Mouse (Mus musculus) mature B cell (primary cell): Measurements from ENCODE around the gene Paxx.

Experiments
- in situ Hi-C: fragments of 300-500 bp; cut with MboI; formaldehyde crosslinking; loops from 2 replicates; pipeline ENCODE4 v1.14.3; 2019

Gene Paxx

DNA sequence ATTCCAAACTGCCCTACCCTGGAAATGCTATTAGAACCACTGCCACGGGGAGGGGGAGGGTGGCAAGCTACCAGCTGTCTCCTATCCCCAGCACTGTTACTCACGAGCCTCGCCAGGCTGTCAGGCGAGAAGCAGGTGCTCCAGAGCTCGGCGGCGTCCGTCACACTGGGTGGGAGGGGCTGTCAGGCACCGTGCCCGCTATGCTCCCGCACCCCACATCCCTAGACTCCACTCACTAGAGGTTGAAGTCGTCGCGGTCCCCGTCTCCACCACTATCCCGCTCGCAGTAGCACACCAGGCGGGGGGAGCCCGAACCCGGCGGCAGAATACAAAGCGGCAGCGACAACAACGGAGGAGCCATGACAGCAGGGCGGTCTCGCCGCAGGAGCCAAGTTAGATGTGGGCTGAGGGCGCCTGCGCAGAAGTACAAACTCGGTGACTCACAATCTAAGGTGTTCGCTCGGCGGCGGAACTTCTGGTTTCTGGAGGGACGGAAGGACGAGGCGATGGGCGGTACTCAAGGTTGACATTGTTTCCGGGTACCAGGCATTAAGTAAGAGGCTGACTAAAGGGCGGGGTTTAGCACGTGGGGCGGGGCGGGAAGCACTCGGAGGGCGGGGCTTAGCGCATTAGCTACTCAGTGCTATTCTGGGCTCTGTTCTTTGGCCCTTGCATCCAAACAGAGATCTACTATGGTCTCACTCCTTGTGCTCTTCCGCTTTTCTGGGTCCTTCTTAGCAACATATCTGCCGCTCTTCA, at the start of gene Paxx:
Gene Paxx (minus strand): TSS at position 544 of the 759 bp plus-strand sequence.
- in situ Hi-C loops = no loop called here

DNA sequence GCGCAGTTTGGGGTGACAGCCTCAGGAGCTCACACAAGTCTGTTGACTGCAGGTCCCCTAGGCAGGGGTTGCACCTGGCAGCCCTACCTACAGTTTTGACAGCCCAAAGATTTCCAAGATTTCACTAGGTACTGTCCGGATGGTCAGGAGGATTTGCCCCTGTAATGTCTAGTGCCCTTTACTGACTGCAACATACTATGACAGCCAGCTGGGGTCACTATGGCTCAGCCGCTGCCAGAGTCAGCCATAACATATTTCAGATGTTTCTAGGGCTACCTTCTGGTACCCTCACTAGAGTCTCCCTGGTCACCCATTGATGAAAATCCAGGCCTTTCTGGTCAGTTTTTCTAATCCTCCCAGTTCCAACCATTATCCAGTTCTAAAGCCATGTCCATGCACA, 49.0 kb upstream of the Paxx start:
- in situ Hi-C loops = no loop called here

DNA sequence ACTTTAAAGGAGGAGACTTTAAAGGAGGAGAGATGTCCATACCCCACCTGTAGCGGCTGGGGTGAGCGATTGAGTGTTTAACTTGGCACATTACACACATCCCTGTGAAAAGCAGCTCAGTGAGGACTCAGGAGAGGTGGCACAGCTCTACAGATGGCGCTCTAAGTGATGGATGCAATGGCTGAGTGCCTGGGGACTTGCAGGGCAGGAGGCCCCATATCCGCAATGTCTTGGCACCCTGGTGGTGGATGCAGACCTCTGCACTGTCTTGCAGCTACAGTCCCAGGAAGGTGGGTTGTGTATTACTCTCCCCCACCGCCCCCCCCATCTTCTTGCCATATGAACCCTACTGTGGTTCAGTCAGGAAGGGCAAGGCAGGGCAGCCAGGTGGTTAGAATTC, 46.1 kb upstream of the Paxx start:
- in situ Hi-C loops = no loop called here

DNA sequence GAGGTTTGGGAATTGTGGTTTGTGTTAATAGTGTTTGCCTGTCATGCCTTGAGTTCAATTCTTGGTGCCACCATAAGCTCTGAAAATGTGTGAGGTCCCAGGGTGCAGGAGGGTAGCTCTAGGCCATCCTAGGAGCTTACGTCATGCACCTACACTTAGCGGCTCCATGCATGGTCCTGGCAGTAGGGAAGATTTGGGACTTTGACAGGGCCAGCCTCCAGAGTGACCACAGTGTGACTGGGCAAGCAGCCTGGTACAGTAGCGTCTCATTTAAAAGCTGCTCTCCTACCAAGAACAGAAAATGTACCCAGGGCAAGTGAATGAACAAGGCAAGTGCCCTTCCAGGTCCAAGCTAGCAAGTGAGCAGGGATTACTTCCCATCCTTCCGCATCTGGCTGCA, 45.0 kb upstream of the Paxx start:
- in situ Hi-C loops = no loop called here

DNA sequence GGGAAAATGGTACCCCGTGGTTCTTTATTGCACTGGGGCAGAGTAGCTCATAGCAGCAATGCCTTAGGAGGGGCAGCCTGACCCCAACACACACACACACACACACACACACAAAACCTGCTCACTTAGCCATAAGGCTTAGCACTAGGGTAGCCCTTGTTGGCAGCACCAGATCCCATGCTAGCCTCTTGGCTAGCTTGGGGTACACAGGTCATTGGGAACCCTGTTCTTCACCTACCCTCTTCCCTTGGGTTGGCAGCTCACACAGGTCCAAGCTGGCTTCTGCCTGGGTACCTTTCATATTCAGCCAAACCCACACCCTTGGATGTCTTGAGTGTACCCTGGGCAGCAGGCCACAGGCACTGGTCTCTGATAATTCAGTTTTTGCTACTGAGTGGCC, 44.1 kb upstream of the Paxx start:
- in situ Hi-C loops = no loop called here

DNA sequence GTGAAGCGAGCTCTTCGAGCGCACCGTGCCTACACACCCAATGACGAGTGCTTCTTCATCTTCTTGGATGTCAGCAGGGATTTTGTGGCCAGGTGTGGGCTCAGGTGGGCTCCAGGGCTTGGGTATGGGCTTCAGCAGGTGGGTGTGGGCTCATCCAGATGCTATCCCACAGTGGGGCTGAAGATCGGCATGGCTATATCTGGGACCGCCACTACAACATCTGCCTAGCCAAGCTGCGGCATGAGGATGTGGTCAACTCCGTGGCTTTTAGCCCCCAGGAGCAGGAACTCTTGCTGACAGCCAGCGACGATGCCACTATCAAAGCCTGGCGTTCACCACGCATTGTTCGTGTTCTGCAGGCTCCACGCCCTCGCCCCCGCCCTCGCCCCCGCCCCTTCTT, 43.6 kb upstream of the Paxx start:
- in situ Hi-C loops = no loop called here

DNA sequence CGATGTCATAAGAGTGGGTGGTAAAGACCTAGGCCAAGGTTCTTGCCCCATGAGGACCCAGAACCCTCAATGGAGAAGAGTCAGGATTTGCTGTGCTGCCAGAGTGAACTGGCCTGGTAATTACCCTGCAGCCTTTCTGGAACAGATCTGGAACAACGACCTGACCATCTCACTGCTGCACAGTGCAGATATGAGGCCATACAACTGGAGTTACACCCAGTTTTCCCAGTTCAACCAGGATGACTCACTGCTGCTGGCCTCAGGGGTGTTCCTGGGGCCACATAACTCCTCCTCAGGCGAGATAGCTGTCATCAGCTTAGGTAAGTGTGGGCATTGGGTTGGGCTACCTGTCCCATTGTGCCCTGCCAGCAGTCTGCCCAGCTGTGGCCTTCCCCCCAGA, 41.8 kb upstream of the Paxx start:
- in situ Hi-C loops = no loop called here

DNA sequence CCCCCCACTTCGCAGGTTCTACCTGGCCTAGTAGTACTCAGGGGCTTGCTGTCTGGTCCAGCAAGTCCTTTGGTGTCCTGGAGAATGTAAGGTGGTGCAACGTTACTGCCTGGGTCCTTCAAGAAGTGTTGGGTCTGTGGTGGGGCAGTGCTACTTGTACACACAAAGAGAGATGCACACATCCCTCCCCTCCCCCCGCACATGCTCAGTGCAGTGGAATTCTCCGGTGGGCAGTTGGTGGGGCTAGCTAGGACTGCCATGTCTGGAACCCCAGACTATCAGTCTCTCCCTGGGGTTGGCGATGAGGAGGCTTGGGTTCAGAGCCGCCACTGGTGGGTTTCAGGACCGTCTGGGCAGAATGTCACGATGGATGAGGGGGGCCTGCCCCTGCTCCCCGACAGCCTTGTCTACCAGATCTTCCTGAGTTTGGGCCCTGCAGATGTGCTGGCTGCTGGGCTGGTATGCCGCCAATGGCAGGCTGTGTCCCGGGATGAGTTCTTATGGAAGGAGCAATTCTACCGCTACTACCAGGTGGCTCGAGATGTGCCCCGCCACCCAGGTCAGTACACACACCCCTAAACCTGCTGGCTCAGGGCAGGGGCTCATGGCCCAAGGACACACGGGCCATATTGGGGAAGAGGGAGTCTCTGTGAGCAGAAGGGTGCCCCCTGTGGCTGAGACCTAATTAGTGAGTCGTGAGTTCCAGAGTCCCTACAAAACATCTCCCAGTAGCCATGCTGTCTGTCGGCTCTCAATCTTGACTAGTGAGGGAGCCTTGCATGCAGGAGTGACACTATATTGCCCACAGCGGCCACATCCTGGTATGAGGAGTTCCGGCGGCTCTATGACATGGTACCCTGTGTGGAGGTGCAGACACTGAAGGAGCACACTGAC, 40.9 kb upstream of the Paxx start, which contains the start of gene C8g:
Gene C8g (minus strand): TSS at position 127 of the 894 bp plus-strand sequence.
- in situ Hi-C loops = no loop called here

DNA sequence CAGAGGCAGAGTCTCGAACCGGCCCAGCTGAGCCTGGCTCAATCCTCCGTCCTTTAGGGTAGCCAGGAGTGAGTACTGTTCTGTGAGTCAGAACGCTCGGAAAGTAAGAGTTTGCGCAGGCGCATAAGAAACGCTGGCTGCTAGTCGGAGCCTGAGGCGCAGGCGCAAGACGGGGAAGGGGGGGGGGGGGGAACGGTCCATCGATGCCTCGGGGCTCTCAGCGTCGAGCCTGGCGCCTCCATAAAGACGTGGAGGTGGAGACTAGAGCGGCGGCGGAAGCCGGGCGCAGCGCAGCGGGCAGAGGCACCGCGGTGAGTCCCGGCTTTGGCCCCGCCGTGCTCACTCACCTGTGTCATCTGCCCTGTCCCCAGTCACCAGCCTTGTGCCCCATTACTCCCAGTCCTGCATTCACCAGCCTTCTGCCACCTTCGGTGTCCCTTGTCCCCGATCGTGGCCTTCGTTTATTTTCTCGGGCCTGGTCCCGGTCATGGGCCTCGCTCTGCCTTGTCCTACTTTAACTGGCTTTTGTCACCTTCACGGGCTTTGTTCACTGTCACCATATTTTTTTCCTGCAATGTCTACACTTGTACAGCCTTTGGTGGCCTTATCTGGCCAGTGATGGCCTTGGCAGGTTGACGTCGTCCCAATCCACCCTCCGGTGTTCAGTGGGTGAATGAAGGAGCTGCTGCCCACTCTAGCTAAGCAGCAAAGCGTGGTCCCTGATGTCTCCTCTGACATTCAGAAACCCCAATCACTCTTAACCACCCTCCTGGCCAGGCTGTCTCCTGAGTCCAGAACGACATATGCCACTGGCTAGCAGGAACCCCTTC, 39.9 kb upstream of the Paxx start, which contains the start of gene Fbxw5:
Gene Fbxw5 (plus strand): TSS at position 175 of the 830 bp plus-strand sequence.
- in situ Hi-C loops = no loop called here

DNA sequence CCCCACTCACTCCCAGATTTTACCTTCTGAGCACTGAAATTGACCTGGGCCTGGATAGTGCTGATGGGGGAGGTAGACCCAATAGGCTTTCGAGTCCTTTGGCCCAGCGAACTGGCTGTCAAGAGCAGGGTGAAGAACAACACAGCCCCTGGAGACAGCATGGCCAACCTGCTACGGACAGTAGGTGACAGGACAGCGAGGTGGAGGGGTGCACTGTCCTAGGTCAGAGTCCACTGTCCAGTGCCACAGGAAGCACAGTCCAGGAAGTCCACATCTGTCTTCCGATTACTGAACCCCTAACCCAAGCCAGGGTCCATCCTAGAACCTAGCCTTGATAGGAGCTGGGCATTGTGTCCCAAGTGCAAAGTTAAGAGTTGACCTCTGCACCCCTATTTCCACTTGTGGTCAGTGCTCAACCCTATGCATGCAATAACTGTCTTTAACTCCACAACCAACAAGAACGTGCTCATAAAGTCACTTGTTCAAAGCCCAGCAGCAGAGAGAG, 39.2 kb upstream of the Paxx start:
- in situ Hi-C loops = no loop called here

DNA sequence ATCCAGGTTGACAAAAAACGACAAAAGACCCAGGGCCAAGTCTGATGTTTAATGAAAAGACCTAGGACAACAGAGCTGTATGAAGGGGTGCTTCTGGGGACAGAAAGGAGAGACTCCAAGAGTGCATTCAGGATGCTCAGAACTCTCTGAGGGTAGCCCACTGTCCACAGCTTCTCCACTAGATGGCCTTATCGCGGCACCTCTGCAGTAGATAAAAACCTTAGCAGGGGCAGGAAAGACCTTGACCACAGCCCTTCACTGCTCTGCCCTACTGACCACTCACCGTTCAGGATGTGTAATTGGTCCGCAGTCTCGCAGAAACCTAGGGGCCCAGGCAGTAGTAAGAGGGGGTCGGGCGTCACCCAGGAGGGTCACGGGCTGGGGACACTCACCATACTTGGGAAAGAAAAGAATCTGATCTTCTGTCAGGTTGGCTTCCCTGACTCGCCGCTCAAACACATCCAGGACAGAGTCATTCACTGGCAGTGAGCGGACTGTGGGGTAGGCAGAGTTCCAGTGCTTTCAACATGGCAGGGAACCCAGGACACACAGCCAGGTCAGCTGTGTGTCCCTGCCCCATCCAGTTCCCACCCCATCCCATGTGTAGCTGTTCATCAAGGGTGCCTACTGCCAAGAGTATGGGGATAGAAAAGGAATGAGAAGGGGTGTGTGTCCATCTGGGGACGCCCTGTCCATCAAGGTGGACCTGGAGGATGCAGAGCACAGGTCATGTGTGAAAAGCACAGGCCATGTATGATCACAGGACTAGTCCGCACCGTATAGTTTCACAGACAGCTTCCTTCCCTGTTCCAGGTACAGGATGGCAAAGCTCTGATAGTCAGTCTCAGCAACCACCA, 38.0 kb upstream of the Paxx start:
- in situ Hi-C loops = no loop called here

DNA sequence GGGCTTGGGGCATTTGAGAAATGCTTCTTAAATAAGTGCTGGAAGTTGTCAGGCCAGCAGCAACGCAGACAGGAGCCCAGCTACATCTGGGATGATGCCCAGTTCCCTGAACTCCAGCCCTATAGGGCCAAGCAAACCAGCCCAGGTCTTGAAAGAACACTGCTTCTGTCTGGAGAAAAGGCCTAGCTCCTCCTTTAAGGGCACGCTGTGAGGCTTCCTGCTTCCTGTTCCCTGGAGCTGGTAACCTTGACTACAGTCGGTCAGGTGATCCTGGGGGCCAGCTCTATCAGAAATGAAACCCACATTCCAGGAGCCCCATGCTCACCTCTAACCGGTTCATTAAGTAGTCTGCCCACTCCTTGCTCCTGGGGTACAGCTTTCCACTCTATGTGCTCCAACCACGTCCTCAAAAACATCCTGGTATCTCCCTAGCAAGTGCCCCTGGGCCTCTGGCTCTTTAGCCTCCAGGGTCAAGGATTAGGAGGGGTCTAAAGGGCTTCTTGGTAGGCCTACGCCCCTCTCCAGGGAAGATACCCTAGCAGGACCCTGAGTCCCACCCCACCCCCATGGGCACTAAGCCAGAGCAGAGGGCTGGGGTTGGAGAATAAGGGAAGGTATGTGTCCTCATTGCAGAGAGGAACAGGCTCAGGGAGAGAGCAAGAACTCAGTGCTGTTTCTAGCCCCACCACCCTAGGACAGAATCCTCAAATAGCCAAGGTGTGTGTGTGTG, 37.1 kb upstream of the Paxx start:
- in situ Hi-C loops = no loop called here

DNA sequence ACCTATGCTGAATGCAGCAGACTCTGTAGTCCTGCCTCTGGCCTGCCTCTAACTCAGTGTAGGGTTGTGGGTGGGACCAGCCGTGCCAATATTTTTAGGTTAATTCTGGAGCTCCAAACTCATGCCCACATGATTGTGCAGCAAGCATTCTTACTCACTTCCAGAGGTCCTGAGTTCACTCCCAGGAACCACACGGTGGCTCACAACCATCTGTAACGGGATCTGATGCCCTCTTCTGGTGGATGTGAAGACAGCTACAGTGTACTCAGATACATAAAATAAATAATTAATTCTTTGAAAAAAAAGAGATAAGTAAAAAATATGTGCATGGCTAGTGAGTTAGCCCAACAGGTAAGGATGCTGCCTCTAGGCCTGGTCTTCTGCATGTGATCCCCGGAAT, 35.6 kb upstream of the Paxx start:
- in situ Hi-C loops = no loop called here

DNA sequence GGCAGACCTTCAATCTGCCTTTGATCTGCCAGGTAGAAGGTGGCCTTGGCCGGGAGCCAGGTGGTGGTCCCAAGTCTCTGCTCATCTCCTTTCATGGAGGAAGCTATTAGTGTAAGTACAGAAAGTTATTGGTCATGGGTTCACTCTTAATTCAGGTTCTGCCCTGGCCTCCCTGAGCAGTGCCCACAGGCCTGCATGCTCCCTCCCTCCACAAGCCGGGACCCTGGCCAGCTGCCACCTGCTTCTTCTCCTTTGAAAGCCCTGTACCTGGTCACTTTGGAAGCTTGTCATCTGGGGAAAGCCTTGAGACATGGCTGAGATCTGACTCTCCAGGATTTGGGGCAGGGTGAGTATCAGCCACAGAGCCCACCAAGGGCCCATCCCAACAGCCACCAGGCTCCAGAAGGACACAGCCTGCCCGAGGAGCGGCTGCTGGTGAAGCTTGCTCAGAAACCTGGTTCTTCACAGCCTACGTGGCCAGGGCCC, 32.6 kb upstream of the Paxx start, which contains the start of gene Lcn12:
Gene Lcn12 (minus strand): TSS at position 436 of the 486 bp plus-strand sequence.
- in situ Hi-C loops = no loop called here

DNA sequence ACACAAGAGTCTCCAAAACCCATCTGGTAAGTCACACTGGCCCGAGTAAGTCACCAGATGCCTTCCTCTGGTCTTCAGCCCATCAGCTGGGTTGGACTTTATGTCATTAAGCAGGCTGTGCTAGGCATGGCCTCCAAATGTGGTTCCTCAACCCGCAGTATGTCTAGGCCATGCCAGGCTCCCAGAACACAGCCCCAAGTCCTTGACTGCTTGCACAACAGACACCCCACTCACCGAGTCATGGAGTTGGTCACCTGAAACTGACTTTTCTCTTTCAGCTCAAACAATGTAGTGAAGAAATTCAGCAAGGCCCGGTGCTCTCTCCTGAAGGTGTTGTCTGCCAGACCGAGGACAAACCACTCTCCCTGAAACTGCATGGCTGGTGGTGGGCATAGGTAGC, 32.1 kb upstream of the Paxx start:
- in situ Hi-C loops = no loop called here

DNA sequence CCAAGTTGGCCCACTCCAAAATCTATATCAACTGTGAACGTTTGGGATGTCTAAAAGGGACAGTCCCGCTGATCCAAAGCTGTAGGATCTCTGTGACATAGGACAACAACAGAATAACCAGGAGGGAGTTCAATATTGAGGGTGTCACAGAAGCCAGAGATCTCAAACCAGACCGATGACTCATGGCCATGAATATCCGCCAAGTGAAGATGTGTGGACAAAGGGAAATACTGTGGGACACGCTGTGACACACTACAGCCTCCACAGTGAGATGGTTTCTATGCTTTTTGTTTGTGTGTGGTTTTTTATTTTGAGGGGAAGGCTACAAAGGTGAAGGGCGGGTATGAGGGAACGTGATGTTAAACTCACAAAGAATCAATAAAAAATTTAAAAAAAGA, 27.8 kb upstream of the Paxx start:
- in situ Hi-C loops = no loop called here

DNA sequence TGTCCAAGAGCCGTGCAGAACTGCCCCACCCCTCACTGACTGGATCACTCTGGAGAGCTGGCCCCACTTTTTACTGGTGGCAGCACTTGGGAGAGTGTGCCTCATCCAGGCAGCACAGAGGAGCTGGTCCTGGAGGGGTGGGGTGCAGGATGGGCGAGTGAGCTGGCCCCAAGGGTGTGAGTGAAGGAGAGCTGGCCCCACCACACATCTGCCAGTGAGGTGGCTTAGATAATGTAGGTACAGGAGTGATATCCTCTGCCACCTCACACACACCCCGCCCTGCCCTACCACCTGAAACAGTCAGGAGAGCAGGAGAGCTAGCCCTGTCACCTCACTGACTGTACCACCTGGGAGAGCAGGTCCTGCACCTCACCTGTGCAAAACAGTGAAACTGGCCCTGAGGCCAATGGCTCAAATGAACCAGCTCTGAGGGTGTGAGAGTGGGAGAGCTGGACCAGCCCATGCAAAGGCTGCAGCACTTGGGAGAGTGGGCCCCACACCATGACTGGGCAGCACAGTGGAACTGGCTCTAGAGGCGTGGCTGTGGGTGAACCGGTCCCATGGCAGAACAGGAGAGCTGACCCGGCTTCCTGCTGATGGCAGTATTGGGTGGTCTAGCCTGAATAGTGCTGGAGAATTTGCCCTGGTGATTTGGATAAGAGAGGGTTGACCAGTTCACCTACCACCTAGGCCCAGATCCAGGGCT, 27.2 kb upstream of the Paxx start:
- in situ Hi-C loops = no loop called here

DNA sequence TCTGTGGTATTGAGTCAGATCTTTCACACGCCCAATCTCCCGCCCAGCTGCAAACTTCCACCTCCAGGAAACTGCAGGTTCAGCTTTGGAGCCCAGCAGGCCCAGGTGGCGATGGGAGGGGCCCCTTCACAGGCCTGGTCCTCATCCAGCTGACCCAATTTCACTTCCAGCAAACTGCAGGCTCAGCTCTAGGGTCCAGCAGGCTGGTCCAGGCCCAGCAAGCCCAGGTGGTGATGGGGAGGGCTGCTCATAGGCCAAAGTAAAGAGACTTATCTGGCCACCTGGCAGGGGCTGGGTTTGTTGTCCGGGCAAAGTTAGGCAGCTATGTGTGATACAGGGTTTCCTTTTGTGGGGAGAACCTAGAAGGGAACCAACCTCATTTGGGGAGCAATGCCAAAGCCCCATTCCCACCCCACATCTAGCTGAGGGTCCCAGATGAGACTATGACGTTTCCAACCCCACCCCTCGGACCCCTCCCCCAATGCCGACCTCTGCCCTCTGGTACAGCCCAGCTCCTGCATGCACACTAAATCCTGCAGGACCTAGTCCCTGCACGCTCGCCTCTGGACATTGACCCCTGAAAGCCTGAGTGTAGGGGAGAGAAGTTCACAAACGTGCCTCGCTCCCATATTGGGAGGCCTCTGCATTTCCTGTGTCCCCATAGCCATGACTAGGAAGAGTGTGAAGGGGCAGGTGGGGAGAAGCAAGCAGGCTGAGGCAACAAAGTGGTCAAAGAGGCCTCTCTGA, 24.2 kb upstream of the Paxx start:
- in situ Hi-C loops = no loop called here

DNA sequence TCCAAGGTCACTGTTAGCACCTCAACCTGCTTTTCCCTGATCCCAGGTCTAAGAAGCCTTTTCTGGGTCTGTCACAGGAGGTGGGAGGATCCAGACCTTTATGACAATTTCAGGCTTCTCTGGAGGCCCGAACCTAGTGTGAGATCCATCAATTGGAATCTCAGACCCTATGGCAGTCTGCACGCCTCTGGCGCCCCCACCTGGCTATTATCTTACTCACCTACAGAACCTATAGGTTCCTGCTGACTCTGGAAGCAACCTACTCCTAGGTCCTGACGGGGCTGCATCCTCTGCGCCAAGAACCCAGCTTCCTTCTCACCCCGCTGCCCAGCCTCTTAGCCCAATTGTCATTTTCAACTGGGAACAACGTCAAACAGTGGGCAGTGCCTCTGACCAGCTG, 22.1 kb upstream of the Paxx start:
- in situ Hi-C loops = no loop called here
